Mouse (Mus musculus): ENCODE measurements at regions not wholly inside any gene's neighbourhood (a gene's known extent, or its start where the extent isn't known, plus 50 kb on each side); places are given as distances from the start of the nearest gene placed in this dataset.

GRCm38 (mm10) chr17:72782775-72783174 is 53.5 kb upstream of the Ypel5 start:
- no peak overlapping the region for H3K4me3 ChIP-seq (replicated peaks; ENCODE audit: control insufficient read depth, low read depth, low read length)
- no peak overlapping the region for H3K27ac ChIP-seq (ENCODE audit: control insufficient read depth, insufficient read depth, low read depth, low read length, poor library complexity)
- TF ChIP-seq CTCF (IDR thresholded peaks at IDR 0.05; ENCODE audit: control insufficient read depth, insufficient read depth, low read length), result no peak
- TF ChIP-seq POLR2A (IDR thresholded peaks at IDR 0.05; ENCODE audit: borderline replicate concordance, control insufficient read depth, low read depth, low read length), result no peak
- 52% methylated on average over 7 of the region's 7 CpGs for WGBS
- no peaks in the 10 kb centered on the region; the same call in 1 of the 2 replicates for H3K4me1 ChIP-seq (ENCODE audit: control insufficient read depth, insufficient read depth, low read length)

DNA sequence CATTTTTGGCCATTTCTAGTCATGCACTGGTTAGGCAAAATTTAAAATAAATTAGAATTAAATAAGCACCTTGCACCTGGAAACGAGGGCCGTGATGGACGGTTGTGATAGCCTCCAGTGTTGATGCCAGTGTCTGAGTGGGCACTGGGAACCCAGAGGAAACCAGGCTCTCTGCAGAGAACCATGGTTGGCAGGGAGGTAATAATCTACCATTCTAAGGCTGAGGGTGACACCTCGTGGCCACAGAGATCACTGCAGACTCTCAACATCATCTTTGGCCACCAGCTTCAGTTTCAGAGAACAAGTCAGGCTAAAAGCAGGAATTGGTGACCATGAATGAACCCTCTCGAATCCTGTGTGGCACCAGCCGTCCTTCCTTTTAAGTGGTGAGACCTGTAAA is 54.5 kb upstream of the Ypel5 start:
- no peak for TF ChIP-seq POLR2A (IDR thresholded peaks at IDR 0.05; ENCODE audit: borderline replicate concordance, control insufficient read depth, low read depth, low read length)
- peak; percentile 80 for TF ChIP-seq CTCF (IDR thresholded peaks at IDR 0.05; ENCODE audit: control insufficient read depth, insufficient read depth, low read length)
- no peak overlapping the region for H3K27ac ChIP-seq (ENCODE audit: control insufficient read depth, insufficient read depth, low read depth, low read length, poor library complexity)
- no peak overlapping the region for H3K4me3 ChIP-seq (replicated peaks; ENCODE audit: control insufficient read depth, low read depth, low read length)
- no peaks in the 10 kb centered on the region; the same call in 1 of the 2 replicates for H3K4me1 ChIP-seq (ENCODE audit: control insufficient read depth, insufficient read depth, low read length)
- 9% methylated on average over 6 of the region's 6 CpGs for WGBS

DNA sequence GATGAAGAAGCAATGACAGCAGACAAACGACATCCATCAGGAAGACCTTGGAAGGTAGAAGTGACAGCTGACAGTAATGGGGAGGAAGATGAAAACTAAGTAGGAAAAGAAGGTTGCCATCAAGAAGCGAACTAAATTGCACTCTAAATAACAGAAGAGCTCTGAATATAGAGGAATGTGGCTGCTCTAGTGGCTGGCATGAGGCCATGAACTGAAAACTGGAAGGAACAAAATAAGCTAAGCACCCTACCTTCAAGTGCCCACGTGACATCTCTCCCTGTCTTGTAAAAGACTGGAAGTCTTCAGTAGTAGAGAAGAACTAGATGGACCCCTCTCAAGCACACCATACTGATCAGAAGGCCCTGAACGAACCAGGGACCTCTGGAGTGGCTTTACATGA is 68.0 kb upstream of the Ypel5 start:
- 55% methylated on average over 4 of the region's 4 CpGs for WGBS
- Histone ChIP-seq H3K4me1 (ENCODE audit: control insufficient read depth, insufficient read depth, low read length) (no peaks in the 10 kb centered on the region), H3K27ac (ENCODE audit: control insufficient read depth, insufficient read depth, low read depth, low read length, poor library complexity) (no peak overlapping the region), H3K4me3 (replicated peaks; ENCODE audit: control insufficient read depth, low read depth, low read length) (no peak overlapping the region)
- TF ChIP-seq CTCF (IDR thresholded peaks at IDR 0.05; ENCODE audit: control insufficient read depth, insufficient read depth, low read length) (no peak), POLR2A (IDR thresholded peaks at IDR 0.05; ENCODE audit: borderline replicate concordance, control insufficient read depth, low read depth, low read length) (no peak)

GRCm38 (mm10) chr17:72760937-72761336 is 75.3 kb upstream of the Ypel5 start:
- Histone ChIP-seq H3K4me3 (replicated peaks; ENCODE audit: control insufficient read depth, low read depth, low read length) (no peak overlapping the region), H3K27ac (ENCODE audit: control insufficient read depth, insufficient read depth, low read depth, low read length, poor library complexity) (no peak overlapping the region), H3K4me1 (ENCODE audit: control insufficient read depth, insufficient read depth, low read length) (no peaks in the 10 kb centered on the region)
- TF ChIP-seq CTCF (IDR thresholded peaks at IDR 0.05; ENCODE audit: control insufficient read depth, insufficient read depth, low read length) (no peak), POLR2A (IDR thresholded peaks at IDR 0.05; ENCODE audit: borderline replicate concordance, control insufficient read depth, low read depth, low read length) (no peak)
- WGBS, result 80% methylated on average over 3 of the region's 3 CpGs

- no peaks in the 10 kb centered on the region for H3K4me1 ChIP-seq (ENCODE audit: control insufficient read depth, insufficient read depth, low read length)
- WGBS, result 49% methylated on average over 4 of the region's 4 CpGs
- no peak overlapping the region for H3K27ac ChIP-seq (ENCODE audit: control insufficient read depth, insufficient read depth, low read depth, low read length, poor library complexity)
- no peak for TF ChIP-seq CTCF (IDR thresholded peaks at IDR 0.05; ENCODE audit: control insufficient read depth, insufficient read depth, low read length)
- H3K4me3 ChIP-seq (replicated peaks; ENCODE audit: control insufficient read depth, low read depth, low read length), result no peak overlapping the region
Measured at GRCm38 (mm10) chr17:72746411-72746810, 89.8 kb upstream of the Ypel5 start.

- H3K4me1 ChIP-seq (ENCODE audit: control insufficient read depth, insufficient read depth, low read length), result no peaks in the 10 kb centered on the region
- TF ChIP-seq POLR2A (IDR thresholded peaks at IDR 0.05; ENCODE audit: borderline replicate concordance, control insufficient read depth, low read depth, low read length) (no peak), CTCF (IDR thresholded peaks at IDR 0.05; ENCODE audit: control insufficient read depth, insufficient read depth, low read length) (no peak)
- WGBS, result 72% methylated on average over 1 of the region's 1 CpGs
- H3K27ac ChIP-seq (ENCODE audit: control insufficient read depth, insufficient read depth, low read depth, low read length, poor library complexity), result no peak overlapping the region
- H3K4me3 ChIP-seq (replicated peaks; ENCODE audit: control insufficient read depth, low read depth, low read length), result no peak overlapping the region
Measured at GRCm38 (mm10) chr17:72733006-72733405, 103.2 kb upstream of the Ypel5 start.

GRCm38 (mm10) chr17:72731691-72732090 is 104.6 kb upstream of the Ypel5 start:
- no peak overlapping the region for H3K27ac ChIP-seq (ENCODE audit: control insufficient read depth, insufficient read depth, low read depth, low read length, poor library complexity)
- H3K4me1 ChIP-seq (ENCODE audit: control insufficient read depth, insufficient read depth, low read length), result no peaks in the 10 kb centered on the region
- WGBS, result 81% methylated on average over 6 of the region's 6 CpGs
- H3K4me3 ChIP-seq (replicated peaks; ENCODE audit: control insufficient read depth, low read depth, low read length), result no peak overlapping the region
- no peak for TF ChIP-seq POLR2A (IDR thresholded peaks at IDR 0.05; ENCODE audit: borderline replicate concordance, control insufficient read depth, low read depth, low read length)
- no peak for TF ChIP-seq CTCF (IDR thresholded peaks at IDR 0.05; ENCODE audit: control insufficient read depth, insufficient read depth, low read length)

GRCm38 (mm10) chr17:72731175-72731574 is 105.1 kb upstream of the Ypel5 start:
- H3K27ac ChIP-seq (ENCODE audit: control insufficient read depth, insufficient read depth, low read depth, low read length, poor library complexity), result no peak overlapping the region
- H3K4me3 ChIP-seq (replicated peaks; ENCODE audit: control insufficient read depth, low read depth, low read length), result no peak overlapping the region

DNA sequence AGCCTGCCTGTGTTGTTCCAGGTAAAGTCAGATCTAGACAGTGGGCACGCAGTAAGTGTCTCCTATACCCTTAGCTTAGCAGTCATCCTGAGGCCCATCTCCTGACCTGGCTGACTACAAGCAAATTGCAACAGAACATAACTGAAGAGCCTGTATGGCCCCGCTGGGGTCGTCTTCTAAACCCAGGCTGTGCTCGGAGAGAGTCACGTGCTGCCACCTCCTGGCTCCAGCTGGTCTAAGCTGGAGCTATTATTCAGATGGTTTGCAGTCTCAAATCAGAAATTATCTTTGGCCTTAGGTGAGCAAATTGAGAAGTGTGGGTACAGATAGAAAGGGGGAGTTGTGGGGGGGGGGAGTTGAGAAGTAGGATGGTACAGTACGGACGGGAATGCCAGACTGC is 115.5 kb upstream of the Ypel5 start:
- WGBS, result 52% methylated on average over 7 of the region's 7 CpGs
- Histone ChIP-seq H3K27ac (ENCODE audit: control insufficient read depth, insufficient read depth, low read depth, low read length, poor library complexity) (no peak overlapping the region), H3K4me3 (replicated peaks; ENCODE audit: control insufficient read depth, low read depth, low read length) (no peak overlapping the region), H3K4me1 (ENCODE audit: control insufficient read depth, insufficient read depth, low read length) (no peaks in the 10 kb centered on the region; the same call in 1 of the 2 replicates)
- TF ChIP-seq CTCF (IDR thresholded peaks at IDR 0.05; ENCODE audit: control insufficient read depth, insufficient read depth, low read length), result no peak

More at GRCm38 (mm10) chr17:72731175-72731574, 105.1 kb upstream of the Ypel5 start:
- WGBS, result 81% methylated on average over 5 of the region's 5 CpGs
- no peaks in the 10 kb centered on the region for H3K4me1 ChIP-seq (ENCODE audit: control insufficient read depth, insufficient read depth, low read length)
- no peak for TF ChIP-seq POLR2A (IDR thresholded peaks at IDR 0.05; ENCODE audit: borderline replicate concordance, control insufficient read depth, low read depth, low read length)
- no peak for TF ChIP-seq CTCF (IDR thresholded peaks at IDR 0.05; ENCODE audit: control insufficient read depth, insufficient read depth, low read length)

All from bone marrow, adult 2 months (tissue).